Mouse (Mus musculus) testis, adult 2 months (tissue): ENCODE data around the gene Olfr616.

Experiments used
- CTCF ChIP-seq: fragments of 200-500 bp; IDR thresholded peaks from 2 replicates; pipeline ENCODE4 v1.5.1; 2012; ENCODE audit warnings: low read depth, mild to moderate bottlenecking, inconsistent platforms, low read length, moderate library complexity; ENCODE audit not compliant: control insufficient read depth, insufficient read depth, insufficient replicate concordance
- POLR2A ChIP-seq: fragments of 200-500 bp; IDR thresholded peaks from 2 replicates; pipeline ENCODE4 v1.6.1; 2012; ENCODE audit warnings: low read depth, mild to moderate bottlenecking, inconsistent platforms, low read length, moderate library complexity; ENCODE audit not compliant: control insufficient read depth

DNA sequence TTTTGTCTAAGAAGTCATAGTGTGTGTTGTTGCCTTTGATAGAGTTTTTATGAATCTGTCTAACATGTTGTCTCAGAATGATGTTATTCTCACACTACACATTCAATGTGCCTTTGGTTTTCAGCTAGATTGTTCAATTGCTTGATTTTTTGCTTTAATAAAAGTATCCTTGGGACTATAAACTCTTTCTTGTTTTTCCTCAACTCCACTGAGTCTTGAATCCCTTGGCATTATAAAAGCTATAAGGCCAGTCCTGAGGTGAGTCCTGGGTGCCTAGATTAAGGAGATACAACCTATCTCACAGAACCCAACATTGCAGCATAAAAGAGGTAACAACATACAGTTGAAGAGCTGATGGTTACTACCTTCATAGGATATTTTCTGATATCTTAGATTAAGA lies 31.3 kb upstream of the Olfr616 start, which contains the start of gene Olfr619:
- TF ChIP-seq POLR2A, result no peak
- no peak for TF ChIP-seq CTCF
